Mouse (Mus musculus): ENCODE measurements around the gene Crybb1.

Gene Crybb1

GRCm38 (mm10) chr5:112266011-112266777, 10.6 kb downstream of the Crybb1 start:
- no peak for DNase-seq

DNA sequence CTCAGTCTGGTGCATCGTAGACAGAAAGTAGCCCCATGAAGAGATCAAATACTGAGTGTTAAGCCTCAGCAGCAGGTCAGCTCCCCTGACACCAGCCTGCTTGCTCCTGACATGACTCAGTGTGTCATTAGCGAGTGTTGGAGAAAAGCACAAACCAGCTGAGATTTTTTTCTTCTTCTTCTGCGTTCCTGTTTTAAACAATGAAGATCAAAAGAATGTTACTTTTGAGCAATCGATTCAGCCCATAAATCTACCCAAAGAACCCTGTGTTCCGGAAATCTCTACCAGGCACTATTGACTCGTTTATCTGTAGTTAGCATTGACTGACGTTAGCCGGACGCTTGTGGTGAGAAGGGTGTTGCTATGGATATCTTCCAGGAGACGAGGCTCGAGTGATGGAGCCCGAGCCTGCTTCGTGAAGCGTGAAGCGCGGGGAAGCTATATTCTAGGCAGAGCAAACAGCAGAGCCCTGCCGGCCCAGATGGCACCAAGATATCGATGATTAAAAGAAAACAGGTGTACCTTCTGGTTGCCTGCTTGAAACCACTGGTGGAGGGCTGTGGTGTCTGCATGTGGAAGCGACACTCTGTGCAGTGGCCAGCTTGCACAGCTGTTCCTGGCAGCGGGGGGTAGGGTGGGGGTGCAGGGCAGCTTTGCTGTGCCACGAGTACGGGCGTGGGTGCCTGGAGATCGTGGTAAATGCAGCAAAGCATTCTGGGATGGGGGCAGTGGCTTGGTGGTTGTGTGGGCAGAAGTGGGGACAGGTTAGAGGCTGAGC, 15.3 kb downstream of the Crybb1 start:
- DNase-seq = no peak

- DNase-seq = no peak
Measured at GRCm38 (mm10) chr5:112272934-112273333, 17.3 kb downstream of the Crybb1 start.

- DNase-seq = no peak
Measured at GRCm38 (mm10) chr5:112273746-112274463, 18.3 kb downstream of the Crybb1 start.

- no peak for DNase-seq
Measured at GRCm38 (mm10) chr5:112275021-112275804, 19.6 kb downstream of the Crybb1 start.

DNA sequence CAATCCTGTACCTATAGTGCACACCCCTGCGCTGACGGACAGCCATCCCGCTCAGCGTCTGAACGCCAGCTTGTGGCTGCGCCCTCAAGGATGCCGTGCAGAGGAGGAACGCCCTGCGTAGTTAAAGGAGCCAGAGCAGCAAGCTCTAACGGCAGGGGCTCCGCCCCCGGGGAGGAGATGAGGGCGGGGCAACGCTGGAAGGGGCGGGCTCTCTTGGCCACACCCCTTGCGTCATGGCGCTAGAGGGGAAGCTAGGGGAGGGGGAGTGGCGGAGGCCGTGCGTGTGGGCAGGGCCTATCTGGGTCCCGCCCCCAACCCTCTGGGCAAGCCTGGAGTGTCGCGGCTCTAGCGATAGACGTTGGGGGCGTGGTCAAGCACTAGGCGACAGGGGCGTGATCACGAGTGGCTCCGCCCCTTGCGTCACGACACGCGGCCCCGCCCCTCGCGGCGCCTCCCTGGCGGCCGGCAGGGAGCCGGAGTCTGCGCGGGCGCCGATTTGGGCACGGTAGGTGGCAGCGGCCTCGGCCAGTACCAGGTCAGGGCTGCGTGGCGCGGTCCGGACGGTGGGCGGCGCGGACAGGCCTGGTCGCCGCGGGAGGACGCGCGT, 20.8 kb downstream of the Crybb1 start, which contains the start of gene Tpst2:
Gene Tpst2, plus strand, starts transcription at position 425 of the 607 bp plus-strand sequence.
- DNase-seq = peak; percentile 100

DNA sequence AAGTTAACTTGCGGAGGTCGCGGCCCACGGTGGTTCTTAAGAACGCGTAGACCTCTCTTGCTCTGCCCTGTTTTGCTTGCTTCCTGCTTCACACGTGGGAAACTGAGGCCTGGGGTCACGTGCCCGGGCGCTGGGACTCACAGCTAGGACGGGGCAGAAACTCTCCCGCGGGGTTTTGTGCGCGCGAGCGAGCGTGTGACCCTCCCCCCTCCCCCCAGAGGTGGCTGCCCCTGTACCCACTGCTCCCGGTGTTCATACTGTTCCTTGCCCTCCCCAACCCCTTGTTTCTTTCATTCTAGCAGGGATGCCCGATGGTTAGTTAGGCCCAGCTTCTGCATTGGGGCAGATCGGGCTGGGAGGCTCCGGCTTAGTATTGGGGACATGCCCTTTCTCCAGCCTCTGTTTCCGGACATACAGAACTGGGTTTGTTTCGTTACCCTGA, 21.3 kb downstream of the Crybb1 start:
- DNase-seq = no peak

GRCm38 (mm10) chr5:112277906-112278470, 22.4 kb downstream of the Crybb1 start:
- no peak for DNase-seq

DNA sequence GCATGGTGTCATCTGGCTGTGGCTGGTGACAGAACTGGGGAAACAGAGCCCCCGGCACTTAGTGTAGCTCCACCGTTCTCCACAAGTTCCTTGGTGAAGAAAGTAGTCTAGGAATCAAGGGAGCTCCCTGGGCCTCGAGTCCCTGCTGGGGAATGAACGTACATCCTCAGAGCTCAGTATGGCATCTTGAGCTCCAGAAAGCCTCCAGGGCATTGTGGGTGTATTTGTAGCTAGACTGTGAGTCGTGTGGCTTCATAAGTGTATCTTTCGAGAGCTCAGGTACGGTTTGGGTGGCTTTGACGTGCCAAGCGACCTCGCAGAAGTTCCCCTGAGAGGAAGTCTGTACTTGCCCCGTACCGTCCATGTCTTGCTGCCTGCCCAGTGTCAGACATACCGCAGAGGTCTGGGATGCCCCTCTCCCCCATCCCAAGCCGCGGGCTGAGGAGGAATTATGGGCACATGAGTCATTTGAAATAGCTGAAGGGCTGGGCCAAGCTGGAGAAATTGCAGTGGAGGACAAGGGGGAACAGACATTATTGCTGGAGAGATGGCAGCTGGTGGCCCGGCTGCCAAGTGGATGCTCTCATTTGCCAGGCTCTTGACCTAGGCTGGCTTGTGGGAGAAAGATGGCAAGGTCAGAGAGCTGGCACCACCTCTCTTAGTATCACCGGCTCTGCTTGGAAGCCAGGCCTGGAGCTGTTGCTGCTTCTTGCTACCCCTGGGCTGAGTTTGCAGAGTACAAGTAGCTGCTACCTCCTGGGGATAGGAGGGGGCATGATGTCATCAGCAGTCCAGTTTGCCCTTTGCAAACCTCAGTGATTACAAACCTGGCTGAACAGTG, 23.8 kb downstream of the Crybb1 start:
- DNase-seq = no peak

DNA sequence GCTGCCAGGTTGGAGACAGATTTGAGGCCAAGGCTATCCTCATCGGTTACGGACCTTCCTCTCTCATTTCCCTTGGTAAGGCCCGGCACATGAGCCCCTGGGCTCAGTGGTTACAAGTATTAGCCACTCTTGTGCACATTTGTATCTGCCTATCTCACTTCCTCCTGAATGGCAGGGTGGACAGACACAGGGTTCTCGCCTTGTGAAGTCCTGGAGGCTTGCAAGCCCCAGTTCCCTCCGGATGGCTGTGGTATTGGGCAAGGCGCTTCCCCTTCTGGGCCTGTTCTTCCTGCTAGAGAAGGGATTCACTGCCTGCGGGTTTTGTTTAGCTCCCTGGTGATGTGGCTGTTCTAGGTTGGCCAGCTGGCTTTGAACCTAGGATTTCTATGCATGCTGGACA, 24.5 kb downstream of the Crybb1 start:
- DNase-seq = no peak

DNA sequence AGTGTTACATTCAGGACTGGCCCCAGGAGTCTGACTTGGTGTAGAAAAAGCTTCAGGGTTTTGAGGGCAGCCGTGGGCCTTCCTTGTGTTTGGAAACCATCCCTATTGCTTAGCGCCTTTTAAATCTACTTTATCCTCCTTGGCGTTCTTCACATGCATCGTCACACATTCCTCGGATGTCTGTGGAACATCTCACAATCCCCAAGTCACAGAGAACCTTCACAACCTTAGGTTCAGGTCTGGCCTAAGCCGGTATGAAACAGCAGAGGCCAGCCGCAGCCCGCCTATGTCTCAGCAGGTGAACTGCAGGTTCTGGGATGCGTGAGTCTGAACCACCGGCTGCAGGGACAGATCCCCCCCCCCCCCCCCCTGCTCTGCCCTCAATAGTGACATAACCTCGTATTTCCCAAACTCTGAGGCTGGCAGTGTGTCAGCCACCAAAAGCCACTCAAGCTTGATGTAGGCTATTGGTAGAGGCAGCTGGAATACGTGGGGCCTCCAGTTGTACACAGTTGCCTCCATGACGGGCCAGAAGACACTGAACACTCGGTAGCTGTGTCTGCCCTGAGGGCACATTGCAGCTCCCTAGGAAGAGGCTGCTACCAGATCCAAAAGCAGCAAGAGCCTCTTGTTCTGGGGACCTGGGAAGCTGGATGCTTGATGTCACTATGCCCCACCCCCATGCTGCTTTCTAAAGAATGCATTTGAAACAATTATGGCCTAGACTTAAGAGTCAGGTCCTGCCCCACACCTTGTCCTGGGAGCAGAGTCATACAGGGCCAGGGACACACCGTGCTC, 25.4 kb downstream of the Crybb1 start:
- no peak for DNase-seq

DNA sequence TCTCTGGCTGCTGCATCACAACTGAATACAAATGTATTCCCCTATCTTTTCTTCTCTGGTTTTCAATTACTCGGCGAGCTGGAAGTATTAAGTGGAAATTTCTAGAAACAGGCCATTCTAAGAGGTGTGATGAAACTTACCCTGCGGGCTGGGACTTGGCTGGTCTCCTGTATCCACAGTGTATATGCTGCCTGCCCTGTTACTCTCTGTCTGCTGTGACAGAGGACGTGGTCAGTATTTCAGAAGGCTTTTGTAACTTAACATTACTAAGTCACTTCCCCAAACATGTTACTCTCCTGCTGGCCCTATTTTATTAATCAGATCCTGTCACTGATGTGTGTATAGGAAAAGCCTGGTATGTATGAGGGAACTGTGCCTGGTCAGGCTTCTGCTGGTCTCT, 26.1 kb downstream of the Crybb1 start:
- DNase-seq = no peak

DNA sequence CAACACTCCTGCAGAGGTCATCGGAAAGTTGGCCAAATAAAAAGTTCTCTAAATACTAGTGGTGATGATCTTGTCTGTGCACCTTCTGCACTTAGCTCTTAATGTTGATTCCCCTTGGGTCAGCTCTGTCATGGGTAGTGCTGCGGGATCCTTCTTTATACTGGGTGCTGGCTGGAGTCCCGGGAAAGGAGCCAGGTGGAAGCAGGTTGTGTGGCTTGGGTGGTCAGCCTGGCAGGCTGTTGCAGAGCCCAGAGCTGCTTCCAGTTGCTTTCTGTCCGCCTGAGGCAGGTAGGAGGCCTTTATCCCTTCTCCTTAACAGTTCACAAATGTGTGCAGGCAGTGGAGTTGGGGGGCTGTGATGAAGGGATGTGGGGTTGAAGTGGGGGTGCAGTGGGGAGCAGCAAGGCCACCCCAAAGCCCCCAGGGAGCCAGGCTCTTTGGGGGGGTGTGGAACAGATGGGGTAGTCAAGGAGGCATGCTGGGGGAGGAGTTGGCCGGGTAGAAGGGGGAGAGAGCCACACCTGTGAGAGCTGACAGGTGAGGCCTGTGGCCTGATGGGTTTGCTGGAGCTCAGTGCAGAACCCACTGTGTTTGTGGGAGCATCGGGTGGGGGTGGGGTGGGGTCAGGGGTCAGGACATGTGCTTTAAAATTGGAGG, 26.6 kb downstream of the Crybb1 start:
- DNase-seq = no peak

DNA sequence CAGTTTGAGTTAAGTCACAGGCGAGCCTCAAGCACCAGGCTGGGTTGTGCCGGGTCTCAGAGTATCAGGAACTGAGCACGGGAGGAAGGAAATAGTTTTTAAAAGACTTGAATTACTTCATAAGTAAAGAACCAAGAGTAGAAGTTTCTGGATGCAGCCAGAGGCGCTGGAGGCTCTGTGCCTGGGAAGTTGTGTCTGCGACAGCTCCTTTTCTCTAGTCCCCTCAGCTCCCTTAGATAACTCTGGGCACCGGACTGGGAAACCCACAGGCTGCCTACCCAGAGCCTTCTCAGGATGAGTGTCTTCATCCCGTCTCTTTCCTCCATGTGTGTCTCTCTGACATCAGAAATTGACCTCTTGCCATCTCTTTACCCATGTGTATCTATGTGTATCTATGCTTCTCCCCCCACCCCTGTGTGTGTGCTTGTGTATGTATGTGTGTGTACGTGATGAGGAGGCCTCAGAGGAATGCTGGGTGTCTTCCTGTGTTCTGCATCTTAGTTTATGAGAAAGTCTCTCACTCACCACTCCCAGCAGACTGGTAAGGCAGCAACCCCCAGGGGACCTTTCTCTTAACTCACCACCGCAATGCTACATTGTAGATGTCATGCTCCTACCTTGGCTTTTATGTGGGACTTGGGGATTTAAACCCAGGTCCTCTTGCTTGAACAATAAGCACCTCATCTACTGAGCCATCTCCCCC, 27.3 kb downstream of the Crybb1 start:
- no peak for DNase-seq

DNA sequence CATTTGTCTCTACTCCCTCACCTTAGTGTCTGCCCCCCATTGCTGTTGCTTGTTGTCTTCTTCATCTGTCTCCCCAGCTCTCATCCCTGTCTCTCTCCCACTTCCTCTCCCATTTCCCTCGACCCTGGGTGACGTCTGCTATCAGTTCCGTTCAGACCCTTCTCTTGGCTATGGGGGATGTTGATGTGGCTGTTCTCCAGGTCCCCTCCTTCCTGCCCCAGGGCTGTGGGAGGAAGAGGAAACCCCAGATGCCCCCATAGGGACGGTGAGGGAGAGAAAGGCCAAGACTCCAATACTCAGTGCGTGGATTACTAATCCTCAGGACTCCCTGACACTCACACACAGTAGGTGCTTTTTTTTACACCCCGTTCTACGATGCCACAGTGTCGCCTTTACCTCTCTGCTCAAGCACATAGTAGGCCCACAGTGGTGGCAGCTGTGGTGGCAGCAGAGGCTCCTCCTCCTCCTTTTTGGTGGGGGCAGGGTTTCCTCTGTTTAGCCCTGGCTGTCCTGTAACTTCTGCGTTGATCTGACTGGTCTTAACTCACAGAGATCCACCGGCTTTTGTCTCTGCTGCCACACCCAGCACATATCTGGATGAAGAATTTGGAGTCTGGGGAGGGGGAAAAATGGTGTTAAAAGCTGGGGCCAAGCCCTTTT, 28.1 kb downstream of the Crybb1 start:
- no peak for DNase-seq

- DNase-seq = no peak
Measured at GRCm38 (mm10) chr5:112284203-112284582, 28.6 kb downstream of the Crybb1 start.

- no peak for DNase-seq
Measured at GRCm38 (mm10) chr5:112285548-112286085, 30.0 kb downstream of the Crybb1 start.

DNA sequence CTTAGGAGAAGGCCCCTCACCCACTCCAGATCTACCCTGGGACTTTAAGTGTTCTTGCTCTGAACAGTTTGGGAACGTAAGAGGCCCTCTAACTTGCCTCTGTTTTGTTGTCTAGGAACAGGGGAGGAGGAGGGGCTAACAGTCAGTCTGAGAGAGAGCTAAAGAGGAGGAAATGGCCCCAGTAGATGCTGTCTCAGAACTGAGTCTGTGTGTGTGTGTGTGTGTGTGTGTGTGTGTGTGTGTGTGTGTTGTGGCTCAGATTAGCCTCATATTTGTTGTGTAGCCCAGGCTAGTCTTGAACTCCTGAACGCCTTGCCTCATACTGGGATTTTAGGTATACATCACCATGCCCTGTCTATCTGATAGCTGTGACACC, 31.0 kb downstream of the Crybb1 start:
- no peak for DNase-seq

Measured in cerebellum, adult 8-10 months (tissue).